Mouse (Mus musculus): ENCODE measurements around the gene Lrmda.

GRCm38 (mm10) chr14:22922571-22922970 lies 903.1 kb downstream of the Lrmda start:
- TF ChIP-seq CTCF (conservative IDR thresholded peaks at IDR 0.05; ENCODE audit: low read length) (no peak), POU5F1 (IDR thresholded peaks at IDR 0.05; ENCODE audit: borderline replicate concordance, low read length) (no peak)
